Mouse (Mus musculus) megakaryocyte progenitor cell, adult 5-6 weeks (primary cell): ENCODE data around the gene Ptafr. TPM values are rescaled to one million over a fixed set of nuclear protein-coding genes. Genes with fewer than 3 reads are reported as not detected.

Experiments used
- ATAC-seq: replicated peaks from 2 replicates; pipeline ENCODE4 v1.8.0; 2016; ENCODE audit warnings: mild to moderate bottlenecking, moderate TSS enrichment, inconsistent platforms; ENCODE audit not compliant: poor library complexity
- total RNA-seq, 2 experiments: library from RNA; stranded (forward) in 1 of 2; stranded (reverse) in 1 of 2; fragments of 157-497, 149-512 nt in 1 of 2; fragments of 200-1000 nt in 1 of 2; gene quantifications; 2 replicates each; pipeline versions ENCODE4 v1.2.3 to v1.2.4; 2015 to 2017

The Ptafr gene
- total RNA-seq, 2 experiments from 2014 or later: 1.1 to 2.5 TPM

DNA sequence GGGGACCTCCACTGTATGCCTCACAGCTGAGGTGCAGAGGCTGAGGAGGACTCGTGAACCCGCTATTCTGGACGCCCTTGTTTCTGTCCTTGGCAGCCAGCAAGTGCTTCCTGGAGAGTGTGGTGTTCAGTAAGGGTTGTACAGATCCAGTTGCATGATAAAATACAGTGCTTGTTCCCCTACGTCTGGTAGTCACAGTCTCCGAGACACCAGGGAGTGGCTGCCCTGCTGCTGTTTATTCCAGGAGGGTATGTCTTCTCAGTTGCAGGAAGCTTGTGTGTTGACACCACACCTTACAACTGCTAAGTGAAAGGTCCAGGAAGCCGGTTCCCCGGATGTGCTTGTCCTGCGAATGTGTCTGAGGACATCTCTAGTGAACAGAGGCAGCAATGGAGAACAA, 9.2 kb upstream of the Ptafr start:
- ATAC-seq: peak; percentile 60

DNA sequence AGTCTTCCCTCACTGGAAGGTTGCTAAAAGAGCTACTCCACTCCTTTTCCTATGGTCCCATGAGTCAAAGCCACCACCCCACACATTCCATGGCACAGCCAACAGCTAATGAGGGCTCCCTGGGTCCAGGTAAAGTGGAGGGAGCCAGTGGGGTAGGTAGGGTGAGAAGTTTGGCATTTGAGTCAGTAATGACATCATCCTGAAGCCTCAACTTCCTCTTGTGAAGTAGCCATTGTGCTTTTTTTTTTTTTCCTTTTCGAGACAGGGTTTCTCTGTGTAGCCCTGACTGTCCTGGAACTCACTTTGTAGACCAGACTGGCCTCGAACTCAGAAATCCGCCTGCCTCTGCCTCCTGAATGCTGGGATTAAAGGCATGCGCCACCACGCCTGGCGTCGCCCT, 8.3 kb upstream of the Ptafr start:
- peak; percentile 40 for ATAC-seq

DNA sequence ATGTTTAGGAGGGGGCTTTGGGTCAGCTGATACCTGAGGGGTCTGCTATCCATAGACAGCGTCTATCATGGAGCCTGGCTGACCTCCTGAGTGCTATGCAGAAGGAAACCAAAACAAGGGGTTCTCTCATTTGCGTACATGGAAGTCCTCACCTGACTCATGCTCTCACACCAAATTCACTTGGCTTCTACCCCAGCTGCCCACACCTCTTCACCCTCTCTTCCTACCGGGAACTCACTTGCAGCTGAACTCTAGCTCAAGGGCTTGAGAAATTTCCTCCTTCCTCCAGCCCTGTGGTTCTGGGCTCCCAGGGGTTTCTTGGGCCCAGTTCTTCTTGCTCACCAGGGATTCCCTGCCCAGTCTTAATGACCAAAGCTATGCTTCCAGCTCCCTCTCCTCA, 606 bp upstream of the Ptafr start:
- ATAC-seq: peak; percentile 20

GRCm38 (mm10) chr4:132565089-132565747, 1.4 kb downstream of the Ptafr start:
- ATAC-seq: no peak

- ATAC-seq: no peak
Measured at GRCm38 (mm10) chr4:132567361-132567779, 3.5 kb downstream of the Ptafr start.

DNA sequence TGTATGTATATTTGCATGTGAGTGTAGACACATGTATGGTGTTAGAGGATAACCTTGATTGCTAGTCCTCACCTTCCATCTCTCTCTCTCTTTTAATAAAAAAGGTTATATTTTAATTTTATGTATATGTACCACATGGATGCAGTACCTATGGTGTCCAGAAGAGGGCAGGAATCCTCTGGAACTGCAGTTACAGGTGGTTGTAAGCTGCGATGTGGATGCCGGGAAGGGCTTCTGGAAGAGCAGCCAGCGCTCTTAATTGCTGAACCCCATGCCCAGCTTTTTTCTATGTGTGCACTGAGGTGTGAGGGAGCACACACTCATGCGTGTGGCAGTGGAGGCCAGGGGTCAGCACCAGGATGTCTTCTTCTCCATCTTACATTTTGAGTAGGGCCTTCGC, 5.2 kb downstream of the Ptafr start:
- ATAC-seq: no peak

DNA sequence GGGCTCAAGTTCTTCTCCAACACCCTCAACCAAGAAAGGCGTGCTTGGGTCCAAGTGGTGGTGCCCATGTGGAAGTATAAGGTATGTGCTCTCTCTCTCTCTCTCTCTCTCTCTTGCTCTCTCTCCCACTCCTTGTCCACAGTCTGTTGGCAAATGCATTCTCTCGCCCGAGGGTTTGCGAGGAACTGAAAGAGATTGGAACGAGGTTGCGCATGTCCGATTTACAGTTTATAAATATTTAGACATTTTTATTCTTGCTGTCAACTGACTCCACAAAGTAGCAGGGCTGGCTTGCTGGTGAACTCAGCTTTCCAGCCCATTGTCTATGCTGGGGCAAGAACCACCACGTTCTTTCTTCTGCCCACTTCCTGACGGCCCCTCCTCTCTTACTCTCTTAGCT, 7.3 kb downstream of the Ptafr start:
- no peak for ATAC-seq

GRCm38 (mm10) chr4:132573327-132573726, 9.5 kb downstream of the Ptafr start:
- ATAC-seq: peak; percentile 64

DNA sequence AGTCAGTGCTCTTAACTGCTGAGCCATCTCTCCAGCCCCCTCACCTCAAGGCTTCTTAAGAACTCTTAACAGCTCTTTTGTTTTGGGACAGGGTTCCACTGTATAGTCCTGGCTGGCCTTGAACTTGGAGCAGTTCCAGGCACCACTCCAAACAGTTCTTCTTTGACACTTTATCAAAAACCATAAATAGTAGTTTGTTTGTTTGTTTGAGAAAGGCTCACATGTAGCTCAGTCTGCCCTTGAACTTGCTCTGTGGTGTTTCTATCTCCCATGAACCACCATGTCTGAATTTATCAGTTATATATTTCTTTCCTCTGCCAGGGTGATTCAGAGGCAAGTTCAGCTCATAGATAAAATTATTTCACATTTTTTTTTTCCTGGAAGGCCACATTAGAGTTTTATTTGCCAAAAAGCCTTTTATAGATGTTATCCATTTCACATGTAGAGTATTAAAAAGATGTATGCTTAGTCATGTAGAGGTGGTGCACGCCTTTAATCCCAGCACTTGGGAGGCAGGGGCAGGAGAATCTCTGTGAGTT, 11.0 kb downstream of the Ptafr start:
- peak; percentile 39; the same call in 1 of the 2 replicates for ATAC-seq

- ATAC-seq: no peak
Measured at GRCm38 (mm10) chr4:132583781-132584180, 19.9 kb downstream of the Ptafr start.

GRCm38 (mm10) chr4:132584975-132585374, 21.1 kb downstream of the Ptafr start:
- no peak for ATAC-seq

- no peak for ATAC-seq
Measured at GRCm38 (mm10) chr4:132586282-132586681, 22.4 kb downstream of the Ptafr start.

GRCm38 (mm10) chr4:132588512-132588911, 24.6 kb downstream of the Ptafr start:
- peak; percentile 72 for ATAC-seq

DNA sequence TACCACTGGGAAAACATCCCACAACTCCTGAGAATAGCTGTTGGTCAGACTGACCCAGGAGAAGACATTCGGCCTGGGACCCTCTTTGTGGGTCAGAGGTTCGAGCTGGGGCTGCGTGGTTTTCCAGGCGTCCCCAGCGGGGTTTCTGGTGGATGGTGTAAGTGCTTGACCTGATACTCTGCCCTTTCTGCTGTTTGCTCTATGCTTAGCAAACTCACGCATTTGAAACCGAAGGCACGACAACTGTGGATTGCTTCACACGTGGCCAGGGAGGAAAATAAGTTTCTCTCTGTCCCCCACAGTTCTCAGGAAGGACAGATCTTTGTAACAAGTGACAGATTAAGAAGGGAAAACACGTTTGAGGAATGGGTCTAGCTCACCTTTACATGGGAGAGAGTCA, 26.8 kb downstream of the Ptafr start:
- ATAC-seq: no peak

DNA sequence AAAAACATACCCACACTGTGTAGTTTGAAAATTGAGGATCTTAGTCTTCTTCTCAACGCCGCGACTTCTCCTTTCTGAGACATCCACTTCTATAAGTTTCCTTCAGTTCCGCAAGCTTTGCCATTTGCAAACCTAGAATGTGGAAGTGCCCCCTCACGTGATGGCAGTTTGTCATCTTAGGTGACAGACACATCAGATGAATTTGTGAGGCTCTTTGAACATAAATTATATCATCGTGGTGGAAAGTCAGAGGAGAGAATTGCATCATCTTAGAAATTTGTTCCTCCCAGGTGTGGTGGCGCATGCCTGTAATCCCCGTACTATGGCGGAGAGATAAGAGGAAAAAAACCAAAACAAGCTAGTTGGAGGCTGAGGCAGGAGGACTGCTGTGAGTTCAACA, 29.1 kb downstream of the Ptafr start:
- ATAC-seq: peak; percentile 77

GRCm38 (mm10) chr4:132594191-132594590, 30.3 kb downstream of the Ptafr start:
- no peak for ATAC-seq

DNA sequence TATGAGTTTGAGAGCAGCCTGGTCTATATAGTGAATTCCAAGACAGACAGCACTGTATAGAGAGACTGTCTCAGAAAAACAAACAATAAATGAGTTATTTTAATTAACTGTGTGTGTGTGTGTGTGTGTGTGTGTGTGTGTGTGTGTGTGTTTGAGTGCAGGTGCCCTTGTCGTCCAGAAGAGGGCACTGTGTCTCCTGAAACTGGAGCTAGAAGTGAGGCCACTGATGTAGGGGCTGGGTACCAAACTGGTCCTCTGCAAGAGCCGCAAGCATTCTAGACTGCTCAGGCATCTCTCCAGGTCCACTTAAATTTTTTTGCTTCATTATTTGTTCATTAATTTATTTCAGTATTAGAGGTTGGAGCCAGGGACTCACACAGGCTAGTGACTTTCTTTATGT, 35.0 kb downstream of the Ptafr start:
- no peak for ATAC-seq

DNA sequence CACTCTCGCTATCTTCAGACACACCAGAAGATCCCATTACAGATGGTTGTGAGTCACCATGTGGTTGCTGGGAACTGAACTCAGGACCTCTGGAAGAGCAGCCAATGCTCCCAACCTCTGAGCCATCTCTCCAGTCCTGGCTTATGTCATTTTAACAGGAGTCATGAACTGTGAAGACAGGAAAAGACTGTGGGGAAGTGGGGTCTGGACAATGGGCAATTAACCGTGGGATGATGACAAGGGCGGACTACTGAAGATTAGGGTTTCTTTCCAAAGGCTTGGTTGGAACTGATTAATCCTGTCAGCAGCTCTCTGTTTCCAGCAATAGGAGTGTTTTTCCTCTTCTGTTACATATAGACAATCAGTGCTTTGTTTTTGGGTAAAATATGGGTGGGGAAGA, 35.9 kb downstream of the Ptafr start:
- no peak for ATAC-seq

DNA sequence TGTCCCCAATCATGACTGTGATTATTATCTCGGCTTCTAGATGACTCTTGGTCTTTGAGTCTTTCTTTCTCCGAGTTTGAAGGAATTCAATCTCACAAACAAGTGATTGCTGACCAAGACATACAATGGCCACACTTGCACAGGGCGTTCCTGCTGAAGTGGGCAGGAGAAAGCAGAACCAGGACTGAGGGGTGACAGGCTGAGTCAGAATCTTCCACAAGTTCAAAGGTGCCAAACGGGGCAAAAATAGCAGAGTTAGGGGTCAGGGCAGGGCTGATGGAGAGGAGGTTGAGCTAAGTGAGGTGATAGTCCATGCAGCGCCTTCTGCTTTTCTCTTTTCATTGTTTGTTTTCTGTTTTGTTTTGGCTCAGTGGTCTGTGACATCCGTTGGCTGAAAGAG, 36.6 kb downstream of the Ptafr start:
- no peak for ATAC-seq

DNA sequence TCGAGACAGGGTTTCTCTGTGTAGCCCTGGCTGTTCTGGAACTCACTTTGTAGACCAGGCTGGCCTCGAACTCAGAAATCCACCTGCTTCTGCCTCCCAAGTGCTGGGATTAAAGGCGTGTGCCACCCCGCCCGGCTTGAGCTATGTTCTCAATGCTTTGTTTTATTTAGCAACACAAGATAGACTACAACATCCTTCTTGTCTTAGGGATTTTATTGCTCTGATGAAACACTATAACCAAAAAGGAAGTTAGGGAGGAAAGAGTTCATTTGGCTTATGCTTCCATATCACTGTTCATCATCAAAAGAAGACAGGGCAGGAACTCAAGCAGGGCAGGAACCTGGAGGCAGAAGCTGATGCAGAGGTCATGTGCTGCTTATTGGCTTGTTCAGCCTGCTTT, 37.4 kb downstream of the Ptafr start:
- peak; percentile 42; the same call in 1 of the 2 replicates for ATAC-seq

DNA sequence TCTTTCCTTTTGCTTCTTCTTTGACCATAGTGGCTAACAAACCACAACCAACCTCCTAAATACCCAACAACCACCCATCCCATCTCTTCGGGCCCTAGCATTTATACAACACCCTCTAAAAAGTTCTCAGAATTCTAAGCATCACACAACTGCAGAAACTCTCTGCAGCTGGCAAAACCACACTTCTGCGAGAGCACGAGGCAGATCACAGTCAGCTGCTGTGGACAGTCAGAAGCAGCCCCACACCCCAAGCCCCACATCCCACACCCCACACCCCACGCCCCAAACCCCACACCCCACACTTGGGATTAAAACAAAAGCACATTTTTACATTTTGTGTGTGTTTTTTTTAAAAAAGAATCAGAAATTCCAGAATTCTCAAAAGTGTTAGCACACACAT, 39.6 kb downstream of the Ptafr start:
- no peak for ATAC-seq

GRCm38 (mm10) chr4:132605816-132606215, 41.9 kb downstream of the Ptafr start:
- ATAC-seq: peak; percentile 83

DNA sequence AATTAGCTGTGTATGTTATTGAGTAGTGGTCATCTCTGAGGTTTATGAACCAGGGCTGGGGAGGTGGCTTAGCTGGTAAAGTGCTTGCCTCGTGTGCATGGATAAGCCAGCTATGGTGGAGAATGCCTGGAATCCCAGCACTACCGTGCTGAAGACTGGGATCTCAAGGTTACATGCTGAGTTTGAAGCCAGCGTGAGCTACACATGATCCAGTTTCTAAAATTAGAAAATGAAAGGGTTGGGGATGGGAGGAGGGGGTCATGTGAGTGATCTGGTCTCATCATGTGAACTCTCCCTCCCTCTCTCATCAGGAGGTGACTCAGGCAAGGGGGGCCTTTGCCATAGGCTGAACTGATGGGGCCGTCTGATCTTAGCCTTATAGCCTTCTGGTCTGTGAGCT, 44.3 kb downstream of the Ptafr start:
- no peak for ATAC-seq
